Mouse (Mus musculus) hindbrain, embryonic 14.5 days (tissue): Measurements from ENCODE around the gene Grik2. TPM values are rescaled to one million over a fixed set of nuclear protein-coding genes. Genes with fewer than 3 reads are reported as not detected.
"Not testable (repeated sequence)": the region's sequence is repeated elsewhere in the genome, so short reads cannot be mapped to it uniquely, and the experiment has no call there.

ENCODE experiments used
- ATAC-seq: fragments of 200-750 bp; cut with Nextera tagmentation; 2 replicates; pipeline ENCODE4 v1.8.0; 2017; ENCODE audit warnings: moderate number of reproducible peaks, mild to moderate bottlenecking, moderate TSS enrichment, moderate library complexity; ENCODE audit not compliant: low FRiP score
- DNase-seq: peaks from one replicate; pipeline ENCODE4 v3.0.0-alpha.2; 2015; ENCODE audit warnings: low spot score
- H3K27ac ChIP-seq: fragments of 300-500 bp; sonication (generic); 2 replicates; pipeline ENCODE4 v1.5.1; 2014; ENCODE audit warnings: mild to moderate bottlenecking, moderate library complexity
- H3K27me3 ChIP-seq: fragments of 300-500 bp; sonication (generic); 2 replicates; pipeline ENCODE4 v1.6.1; 2014; ENCODE audit warnings: mild to moderate bottlenecking, low read length, mixed read lengths; ENCODE audit not compliant: control insufficient read depth, insufficient read depth
- H3K36me3 ChIP-seq: fragments of 300-500 bp; sonication (generic); replicated peaks from 2 replicates; pipeline ENCODE4 v1.6.1; 2014; ENCODE audit not compliant: control insufficient read depth, insufficient read depth
- H3K4me1 ChIP-seq: fragments of 300-500 bp; sonication (generic); replicated peaks from 2 replicates; pipeline ENCODE4 v1.6.1; 2014; ENCODE audit warnings: antibody characterized with exemption, low read length, mixed read lengths; ENCODE audit not compliant: control insufficient read depth, insufficient read depth
- H3K4me2 ChIP-seq: fragments of 300-500 bp; sonication (generic); replicated peaks from 2 replicates; pipeline ENCODE4 v1.6.1; 2014; ENCODE audit warnings: mild to moderate bottlenecking, moderate library complexity
- H3K4me3 ChIP-seq: fragments of 300-500 bp; sonication (generic); replicated peaks from 2 replicates; pipeline ENCODE4 v1.5.1; 2014; ENCODE audit warnings: mild to moderate bottlenecking, low read length
- H3K9ac ChIP-seq: fragments of 300-500 bp; sonication (generic); 2 replicates; pipeline ENCODE4 v1.6.1; 2014
- H3K9me3 ChIP-seq: fragments of 300-500 bp; sonication (generic); 2 replicates; pipeline ENCODE4 v1.6.1; 2016; ENCODE audit warnings: low read length; ENCODE audit not compliant: control insufficient read depth
- WGBS: fragments of 180-500 bp; shearing (Covaris S2); extraction: QIAGEN DNeasy Blood & Tissue Kit; methylation state at CpG from one replicate; pipeline ENCODE4 v1.1.7; 2014; 5-methylcytosine and 5-hydroxymethylcytosine counted together
- polyA plus RNA-seq: library from polyadenylated mRNA; unstranded; fragments of >200 nt; fragmentation: Nextera tagmentation; extraction: Ambion mirVana; gene quantifications from 2 replicates; pipeline ENCODE4 v1.2.1, GENCODE M21; 2014

Gene Grik2
- polyA plus RNA-seq, 1 experiment from 2014 or later: 45.5 TPM

- not testable (repeated sequence) for H3K4me3 ChIP-seq, ATAC-seq, H3K9me3 ChIP-seq, H3K27ac ChIP-seq, DNase-seq, H3K4me1 ChIP-seq, H3K9ac ChIP-seq, H3K27me3 ChIP-seq, H3K4me2 ChIP-seq, H3K36me3 ChIP-seq
- 94% methylated on average over 4 of the region's 4 CpGs for WGBS
Measured at GRCm38 (mm10) chr10:49151496-49151895, 637.1 kb downstream of the Grik2 start.

GRCm38 (mm10) chr10:49149714-49150113, 638.9 kb downstream of the Grik2 start:
- DNase-seq (no peak), ATAC-seq (no peak)
- Histone ChIP-seq H3K27ac (no peak overlapping the region), H3K4me1 (no peaks in the 10 kb centered on the region), H3K27me3 (no peaks in the 10 kb centered on the region), H3K4me3 (no peak overlapping the region), H3K4me2 (no peak overlapping the region), H3K9me3 (no peaks in the 10 kb centered on the region), H3K36me3 (no peaks in the 10 kb centered on the region), H3K9ac (no peak overlapping the region)
- WGBS: 36% methylated on average over 4 of the region's 4 CpGs

GRCm38 (mm10) chr10:49142658-49143057, 645.9 kb downstream of the Grik2 start:
- Histone ChIP-seq H3K4me3 (no peak overlapping the region), H3K4me2 (no peak overlapping the region), H3K36me3 (no peaks in the 10 kb centered on the region), H3K27ac (no peak overlapping the region), H3K9ac (no peak overlapping the region), H3K4me1 (no peaks in the 10 kb centered on the region), H3K9me3 (no peaks in the 10 kb centered on the region), H3K27me3 (no peaks in the 10 kb centered on the region)
- 93% methylated on average over 3 of the region's 3 CpGs for WGBS
- DNase-seq (no peak), ATAC-seq (no peak)

- H3K4me1 ChIP-seq: no peaks in the 10 kb centered on the region
- DNase-seq (no peak), ATAC-seq (no peak)
- no peaks in the 10 kb centered on the region for H3K9me3 ChIP-seq
- no peaks in the 10 kb centered on the region for H3K27me3 ChIP-seq
- H3K36me3 ChIP-seq: no peaks in the 10 kb centered on the region
- no peak overlapping the region for H3K27ac ChIP-seq
- H3K4me2 ChIP-seq: no peak overlapping the region
- no peak overlapping the region for H3K9ac ChIP-seq
- H3K4me3 ChIP-seq: no peak overlapping the region
Measured at GRCm38 (mm10) chr10:49136816-49137215, 651.8 kb downstream of the Grik2 start.

GRCm38 (mm10) chr10:49131311-49131710, 657.3 kb downstream of the Grik2 start:
- H3K36me3 ChIP-seq: no peaks in the 10 kb centered on the region
- H3K9ac ChIP-seq: no peak overlapping the region
- no peaks in the 10 kb centered on the region for H3K9me3 ChIP-seq
- H3K27me3 ChIP-seq: no peaks in the 10 kb centered on the region
- no peak overlapping the region for H3K4me3 ChIP-seq
- H3K27ac ChIP-seq: no peak overlapping the region
- 5% methylated on average over 1 of the region's 1 CpGs for WGBS
- no peak overlapping the region for H3K4me2 ChIP-seq
- ATAC-seq (no peak), DNase-seq (no peak)
- H3K4me1 ChIP-seq: no peaks in the 10 kb centered on the region

GRCm38 (mm10) chr10:49050339-49050738, 738.2 kb downstream of the Grik2 start:
- H3K27ac ChIP-seq: no peak overlapping the region
- DNase-seq (no peak), ATAC-seq (no peak)
- no peak overlapping the region for H3K4me3 ChIP-seq
- no peaks in the 10 kb centered on the region for H3K36me3 ChIP-seq
- H3K9me3 ChIP-seq: no peaks in the 10 kb centered on the region
- H3K27me3 ChIP-seq: no peaks in the 10 kb centered on the region
- no peak overlapping the region for H3K4me2 ChIP-seq
- H3K9ac ChIP-seq: no peak overlapping the region
- no peaks in the 10 kb centered on the region for H3K4me1 ChIP-seq

GRCm38 (mm10) chr10:49049391-49049790, 739.2 kb downstream of the Grik2 start:
- H3K27me3 ChIP-seq: no peaks in the 10 kb centered on the region
- no peak overlapping the region for H3K4me3 ChIP-seq
- no peaks in the 10 kb centered on the region for H3K36me3 ChIP-seq
- no peak overlapping the region for H3K4me2 ChIP-seq
- DNase-seq: no peak
- no peak overlapping the region for H3K27ac ChIP-seq
- no peak overlapping the region for H3K9ac ChIP-seq
- no peaks in the 10 kb centered on the region for H3K9me3 ChIP-seq
- ATAC-seq: no peak
- H3K4me1 ChIP-seq: no peaks in the 10 kb centered on the region
